Mouse (Mus musculus): ENCODE results near the gene Gm6367. TPM values are rescaled to one million over a fixed set of nuclear protein-coding genes. Genes with fewer than 3 reads are reported as not detected.
"Not testable (repeated sequence)": the region's sequence is repeated elsewhere in the genome, so short reads cannot be mapped to it uniquely, and the experiment has no call there.

Gm6367 gene
- polyA plus RNA-seq (2015; fragmentation: Nextera tagmentation; extraction: Ambion mirVana) = not detected in 2 replicates

DNA sequence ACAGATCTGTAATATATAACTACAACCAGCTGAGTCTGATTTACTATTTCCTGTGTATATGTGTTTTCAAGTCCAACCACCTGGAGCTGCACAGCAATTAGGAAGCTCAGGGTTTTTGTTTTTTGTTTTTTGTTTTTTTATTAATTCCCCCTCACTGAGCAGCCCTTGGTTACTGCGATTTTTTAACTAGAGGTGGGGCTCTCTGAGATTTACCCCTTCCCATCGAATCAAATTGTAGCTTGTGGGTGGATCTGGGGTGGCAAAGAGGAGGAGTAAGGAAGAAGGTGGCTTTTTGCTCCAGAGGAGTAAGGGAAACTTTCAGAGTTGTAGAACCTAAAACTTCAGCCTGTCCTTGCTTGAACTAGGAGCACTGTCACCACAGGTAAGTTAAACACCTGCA, at the start of gene Gm6367:
Gm6367 (plus strand) TSS at position 301 of the 400 bp plus-strand sequence.
- ATAC-seq; H3K4me3 ChIP-seq; H3K9ac ChIP-seq; H3K9me3 ChIP-seq (replicated peaks); H3K27ac ChIP-seq; H3K36me3 ChIP-seq (ENCODE audit: poor library complexity, severe bottlenecking); H3K27me3 ChIP-seq; H3K4me1 ChIP-seq; H3K4me2 ChIP-seq: not testable (repeated sequence)
- WGBS = no CpG with 5 or more reads among the region's 2 CpGs

Other genes starting within 250 kb of the Gm6367 start
- not detected in 2 replicates for gene Gm3183, start 123.2 kb upstream of the Gm6367 start, polyA plus RNA-seq (2015; fragmentation: Nextera tagmentation; extraction: Ambion mirVana)
- gene Gm7942, start 118.3 kb downstream of the Gm6367 start, polyA plus RNA-seq (2015; fragmentation: Nextera tagmentation; extraction: Ambion mirVana) = not detected in 2 replicates
- not detected in 2 replicates for gene Gm16513, start 194.0 kb downstream of the Gm6367 start, polyA plus RNA-seq (2015; fragmentation: Nextera tagmentation; extraction: Ambion mirVana)

All from forebrain, embryonic 13.5 days (tissue).